Mouse (Mus musculus) heart, adult 18-20 months (tissue): ENCODE results near the gene Tk1. TPM values are rescaled to one million over a fixed set of nuclear protein-coding genes. Genes with fewer than 3 reads are reported as not detected.
"Not testable (repeated sequence)": the region's sequence is repeated elsewhere in the genome, so short reads cannot be mapped to it uniquely, and the experiment has no call there.

ENCODE experiments used
- DNase-seq, 2 experiments: peaks; one replicate each; pipeline ENCODE4 v3.0.0; 2021 to 2022; ENCODE audit warnings: mixed read lengths in 1 of 2
- total RNA-seq, 2 experiments: library from RNA; stranded (reverse); gene quantifications; 2 replicates each; pipeline ENCODE4 v1.2.3; 2021

The Tk1 gene
- total RNA-seq, 2 experiments from 2014 or later = 1.4 to 1.7 TPM

- DNase-seq = no peak
Observed at GRCm38 (mm10) chr11:117847593-117848215, 21.8 kb upstream of the Tk1 start.

GRCm38 (mm10) chr11:117846640-117847039 lies 20.7 kb upstream of the Tk1 start:
- DNase-seq = no peak

- DNase-seq = no peak
Observed at GRCm38 (mm10) chr11:117845651-117846050, 19.8 kb upstream of the Tk1 start.

GRCm38 (mm10) chr11:117844997-117845396 lies 19.1 kb upstream of the Tk1 start:
- no peak for DNase-seq

GRCm38 (mm10) chr11:117843434-117843833 lies 17.5 kb upstream of the Tk1 start:
- DNase-seq = no peak

- no peak for DNase-seq
Observed at GRCm38 (mm10) chr11:117840910-117841309, 15.0 kb upstream of the Tk1 start.

GRCm38 (mm10) chr11:117839021-117839420 lies 13.1 kb upstream of the Tk1 start:
- DNase-seq = no peak

GRCm38 (mm10) chr11:117838572-117838971 lies 12.7 kb upstream of the Tk1 start:
- no peak for DNase-seq

GRCm38 (mm10) chr11:117836306-117836705 lies 10.4 kb upstream of the Tk1 start:
- no peak for DNase-seq

- DNase-seq = no peak
Observed at GRCm38 (mm10) chr11:117834086-117834485, 8.2 kb upstream of the Tk1 start.

- DNase-seq = not testable (repeated sequence)
Observed at GRCm38 (mm10) chr11:117833509-117833908, 7.6 kb upstream of the Tk1 start.

- peak; percentile 77 to 81 for DNase-seq
Observed at GRCm38 (mm10) chr11:117832086-117832969, 6.4 kb upstream of the Tk1 start.

GRCm38 (mm10) chr11:117830401-117830800 lies 4.5 kb upstream of the Tk1 start:
- no peak for DNase-seq

- no peak for DNase-seq
Observed at GRCm38 (mm10) chr11:117829671-117830215, 3.9 kb upstream of the Tk1 start.

GRCm38 (mm10) chr11:117828888-117829604 lies 3.2 kb upstream of the Tk1 start:
- peak; percentile 74 to 84 for DNase-seq

GRCm38 (mm10) chr11:117828149-117828887 lies 2.4 kb upstream of the Tk1 start:
- DNase-seq = peak in 1 of 2 experiments; percentile 58

GRCm38 (mm10) chr11:117827386-117827785 lies 1.5 kb upstream of the Tk1 start:
- no peak for DNase-seq

- DNase-seq = no peak
Observed at GRCm38 (mm10) chr11:117826916-117827315, 1.0 kb upstream of the Tk1 start.

- DNase-seq = no peak
Observed at GRCm38 (mm10) chr11:117826164-117826563, 272 bp upstream of the Tk1 start.

- DNase-seq = peak; percentile 89 to 91
Observed at GRCm38 (mm10) chr11:117824060-117824969, 1.6 kb downstream of the Tk1 start.

- DNase-seq = no peak
Observed at GRCm38 (mm10) chr11:117823411-117823810, 2.5 kb downstream of the Tk1 start.
